Mouse (Mus musculus): Measurements from ENCODE around the gene Sox6. TPM values are rescaled to one million over a fixed set of nuclear protein-coding genes. Genes with fewer than 3 reads are reported as not detected.
A peak's percentile ranks its signal among the peaks of the same experiment; 100 is the strongest.

The Sox6 gene
- polyA plus RNA-seq, 1 experiment from 2014 or later = 79.3 TPM

DNA sequence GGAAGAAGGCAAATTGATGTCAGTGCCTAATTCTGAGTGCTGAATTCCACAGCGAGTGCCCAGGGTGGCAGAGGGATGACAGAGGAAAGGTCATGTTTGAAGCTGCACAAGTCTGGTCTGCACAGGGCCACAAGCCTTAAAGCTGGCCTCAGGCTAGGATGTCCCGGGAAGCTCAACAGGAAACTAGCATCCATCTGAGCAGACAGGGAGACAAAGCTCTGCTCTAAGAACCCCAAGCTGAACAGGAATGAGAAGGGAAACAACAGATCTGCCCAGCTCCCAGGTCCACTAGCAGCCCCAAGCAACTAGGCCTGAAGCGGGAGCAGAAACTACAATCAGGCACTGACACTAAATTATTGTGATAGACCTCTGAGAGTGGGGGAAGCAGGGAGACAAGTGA is 8.6 kb downstream of the Sox6 start:
- 0 out of 2 replicates have a peak overlapping the region, but pooled peaks have one; percentile 56 for H3K27ac ChIP-seq (ENCODE audit: low read depth, low read length)
- 23% methylated on average over 3 of the region's 3 CpGs for WGBS
- DNase-seq (ENCODE audit: low spot score) (no peak), ATAC-seq (ENCODE audit: insufficient read depth, low FRiP score, low TSS enrichment) (no peak)
- peak overlapping the region; percentile 99 for H3K4me2 ChIP-seq (ENCODE audit: low read depth)
- peaks cover 2% of the 10 kb centered on the region; the same call in 1 of the 2 replicates for H3K27me3 ChIP-seq (ENCODE audit: control insufficient read depth, insufficient read depth, low read length)
- peaks cover 16% of the 10 kb centered on the region for H3K4me1 ChIP-seq (ENCODE audit: control insufficient read depth, insufficient read depth, low read length)
- H3K9me3 ChIP-seq (ENCODE audit: control insufficient read depth, low read length) = no peaks in the 10 kb centered on the region
- no peaks in the 10 kb centered on the region for H3K36me3 ChIP-seq (ENCODE audit: control insufficient read depth, insufficient read depth, low read length)
- H3K9ac ChIP-seq (ENCODE audit: low read length) = peak overlapping the region; percentile 92
- peak overlapping the region; percentile 62 for H3K4me3 ChIP-seq (ENCODE audit: low read depth, low read length)

DNA sequence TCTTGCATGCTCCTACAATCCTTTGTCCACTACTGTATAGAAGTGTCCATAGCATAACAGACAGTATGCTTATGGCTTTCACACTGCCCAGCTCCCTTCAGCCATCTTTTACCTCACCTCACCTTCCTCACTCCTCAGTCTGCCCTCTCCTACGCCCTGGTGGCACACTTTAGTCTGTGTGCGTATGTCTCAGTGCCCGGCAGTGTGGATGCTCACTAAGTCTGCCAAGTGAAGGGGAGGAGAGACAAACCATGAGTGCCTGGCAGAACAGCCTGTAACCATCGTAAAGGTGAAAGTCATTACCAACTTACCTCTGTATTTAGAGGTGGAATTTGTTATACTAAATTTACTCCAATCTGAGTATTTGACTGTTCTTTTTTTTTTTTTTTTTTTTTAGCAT is 35.9 kb downstream of the Sox6 start:
- ATAC-seq (ENCODE audit: insufficient read depth, low FRiP score, low TSS enrichment) (no peak), DNase-seq (ENCODE audit: low spot score) (no peak)
- H3K27me3 ChIP-seq (ENCODE audit: control insufficient read depth, insufficient read depth, low read length) = no peaks in the 10 kb centered on the region
- H3K9ac ChIP-seq (ENCODE audit: low read length) = no peak overlapping the region
- no peak overlapping the region for H3K4me3 ChIP-seq (ENCODE audit: low read depth, low read length)
- no peak overlapping the region for H3K4me2 ChIP-seq (ENCODE audit: low read depth)
- H3K9me3 ChIP-seq (ENCODE audit: control insufficient read depth, low read length) = no peaks in the 10 kb centered on the region
- no peaks in the 10 kb centered on the region for H3K36me3 ChIP-seq (ENCODE audit: control insufficient read depth, insufficient read depth, low read length)
- H3K27ac ChIP-seq (ENCODE audit: low read depth, low read length) = no peak overlapping the region
- no peaks in the 10 kb centered on the region for H3K4me1 ChIP-seq (ENCODE audit: control insufficient read depth, insufficient read depth, low read length)
- 92% methylated on average over 4 of the region's 4 CpGs for WGBS

DNA sequence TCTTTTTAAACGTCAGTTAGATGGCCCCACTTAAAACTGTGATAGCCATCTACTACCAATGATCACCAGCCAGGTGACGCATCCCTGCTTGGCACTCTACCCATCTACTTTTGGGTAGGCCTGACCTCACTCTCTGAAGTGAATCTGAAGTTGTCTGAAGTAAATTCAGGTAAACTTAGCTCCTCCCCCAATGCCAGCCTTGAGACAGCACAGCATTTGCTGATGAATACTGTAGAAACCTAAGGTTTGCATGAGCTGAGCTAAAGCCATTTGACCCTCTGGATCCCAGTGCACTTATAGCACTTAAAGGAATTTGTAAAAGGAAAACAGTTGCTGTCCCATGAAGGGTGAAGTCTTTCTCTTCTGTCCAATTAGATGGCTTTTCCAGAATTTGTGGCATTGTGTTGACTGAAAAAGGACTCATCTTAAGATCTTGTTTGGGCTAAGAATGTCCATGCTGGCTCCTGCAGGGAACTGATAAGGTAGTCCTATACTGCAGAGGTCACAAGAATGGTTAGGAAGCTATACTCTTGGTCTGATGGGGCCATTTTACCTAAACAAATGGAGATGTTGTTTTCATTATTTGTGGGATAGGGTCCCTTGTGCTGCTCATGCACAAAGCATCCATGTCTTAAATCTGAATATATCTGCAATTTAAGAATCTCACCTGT is 50.4 kb downstream of the Sox6 start:
- 93% methylated on average over 2 of the region's 2 CpGs for WGBS
- no peak for ATAC-seq (ENCODE audit: insufficient read depth, low FRiP score, low TSS enrichment)
- Histone ChIP-seq H3K4me2 (ENCODE audit: low read depth) (no peak overlapping the region), H3K4me3 (ENCODE audit: low read depth, low read length) (no peak overlapping the region), H3K4me1 (ENCODE audit: control insufficient read depth, insufficient read depth, low read length) (no peaks in the 10 kb centered on the region), H3K9me3 (ENCODE audit: control insufficient read depth, low read length) (no peaks in the 10 kb centered on the region), H3K27me3 (ENCODE audit: control insufficient read depth, insufficient read depth, low read length) (no peaks in the 10 kb centered on the region), H3K36me3 (ENCODE audit: control insufficient read depth, insufficient read depth, low read length) (no peaks in the 10 kb centered on the region), H3K27ac (ENCODE audit: low read depth, low read length) (no peak overlapping the region), H3K9ac (ENCODE audit: low read length) (no peak overlapping the region)
- DNase-seq (ENCODE audit: low spot score) = no peak

DNA sequence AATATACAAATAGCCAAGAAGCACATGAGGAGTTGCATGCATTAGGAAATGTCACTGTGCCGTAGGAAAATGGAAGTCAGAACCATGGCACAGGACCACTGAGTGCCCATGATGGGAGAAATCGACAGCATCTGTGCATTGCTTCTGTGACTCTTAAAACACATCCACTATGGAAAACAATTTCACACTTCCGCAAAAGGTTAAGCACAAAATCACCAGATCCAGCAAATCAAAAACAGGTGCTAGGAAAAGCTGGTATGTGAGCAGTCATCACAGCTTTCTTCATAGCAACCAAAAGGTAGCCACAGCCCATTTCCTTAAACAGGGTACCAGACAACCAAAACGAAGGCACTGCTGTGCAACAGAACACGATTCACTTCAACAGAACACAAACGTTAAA is 52.9 kb downstream of the Sox6 start:
- H3K27me3 ChIP-seq (ENCODE audit: control insufficient read depth, insufficient read depth, low read length) = no peaks in the 10 kb centered on the region
- ATAC-seq (ENCODE audit: insufficient read depth, low FRiP score, low TSS enrichment) (no peak), DNase-seq (ENCODE audit: low spot score) (no peak)
- H3K9me3 ChIP-seq (ENCODE audit: control insufficient read depth, low read length) = no peaks in the 10 kb centered on the region
- H3K27ac ChIP-seq (ENCODE audit: low read depth, low read length) = no peak overlapping the region
- H3K9ac ChIP-seq (ENCODE audit: low read length) = no peak overlapping the region
- H3K4me1 ChIP-seq (ENCODE audit: control insufficient read depth, insufficient read depth, low read length) = no peaks in the 10 kb centered on the region
- H3K36me3 ChIP-seq (ENCODE audit: control insufficient read depth, insufficient read depth, low read length) = no peaks in the 10 kb centered on the region
- H3K4me2 ChIP-seq (ENCODE audit: low read depth) = no peak overlapping the region
- H3K4me3 ChIP-seq (ENCODE audit: low read depth, low read length) = no peak overlapping the region
- WGBS = 72% methylated on average over 6 of the region's 6 CpGs

DNA sequence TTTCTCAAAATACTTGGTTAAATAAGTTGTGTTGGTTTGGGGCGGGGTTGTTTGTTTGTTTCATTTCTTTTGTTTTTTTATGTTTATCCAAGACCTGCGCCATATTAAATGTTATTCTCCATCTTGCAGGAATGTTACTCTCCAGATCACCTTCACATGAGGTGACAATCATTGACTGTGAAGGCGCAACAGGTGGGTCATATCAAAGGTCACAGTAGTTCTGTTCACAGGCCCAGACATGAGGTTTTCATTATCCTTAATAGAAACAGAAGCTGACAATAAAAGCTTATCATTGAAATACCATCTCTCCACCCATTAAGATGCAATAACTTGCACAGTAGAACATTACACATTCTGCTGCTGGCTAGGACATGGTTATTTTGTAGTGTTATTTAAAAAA is 54.5 kb downstream of the Sox6 start:
- no peak for ATAC-seq (ENCODE audit: insufficient read depth, low FRiP score, low TSS enrichment)
- H3K36me3 ChIP-seq (ENCODE audit: control insufficient read depth, insufficient read depth, low read length) = no peaks in the 10 kb centered on the region
- 87% methylated on average over 3 of the region's 3 CpGs for WGBS
- no peaks in the 10 kb centered on the region for H3K27me3 ChIP-seq (ENCODE audit: control insufficient read depth, insufficient read depth, low read length)
- no peak for DNase-seq (ENCODE audit: low spot score)
- H3K4me1 ChIP-seq (ENCODE audit: control insufficient read depth, insufficient read depth, low read length) = no peaks in the 10 kb centered on the region
- no peak overlapping the region for H3K4me2 ChIP-seq (ENCODE audit: low read depth)
- H3K27ac ChIP-seq (ENCODE audit: low read depth, low read length) = no peak overlapping the region
- no peak overlapping the region for H3K9ac ChIP-seq (ENCODE audit: low read length)
- no peak overlapping the region for H3K4me3 ChIP-seq (ENCODE audit: low read depth, low read length)
- H3K9me3 ChIP-seq (ENCODE audit: control insufficient read depth, low read length) = no peaks in the 10 kb centered on the region

DNA sequence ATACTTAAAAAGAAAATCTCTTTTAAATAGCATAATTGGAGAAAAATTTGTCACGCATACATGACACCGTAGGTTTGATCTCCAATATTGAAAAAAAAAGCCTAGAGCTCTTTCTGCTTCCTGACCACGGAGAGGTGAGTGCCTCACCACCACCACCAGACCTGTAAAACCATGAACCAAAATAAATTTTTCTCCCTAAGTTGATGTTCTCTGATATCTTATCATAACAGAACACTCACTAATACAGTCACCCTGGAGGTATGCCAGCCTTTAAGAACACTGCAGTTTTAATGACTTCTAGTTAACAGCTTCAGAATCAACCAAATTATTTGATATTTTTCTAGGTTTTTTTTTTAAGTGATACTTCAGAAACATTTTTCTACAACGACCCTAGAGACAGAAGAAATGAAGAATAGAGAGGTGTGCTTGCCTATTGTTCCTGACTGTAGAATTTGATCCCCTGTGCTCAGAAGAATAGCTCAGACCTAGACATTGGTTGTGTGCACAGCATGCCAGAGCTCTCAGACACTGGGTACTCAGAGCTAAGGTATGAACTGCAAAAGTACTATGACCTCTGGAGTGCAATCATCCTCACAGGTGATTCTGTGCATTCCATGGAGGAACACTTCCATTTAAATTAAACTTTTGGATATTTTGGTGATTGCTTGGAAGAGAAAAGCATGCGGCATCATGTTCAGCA is 58.6 kb downstream of the Sox6 start:
- no peaks in the 10 kb centered on the region for H3K9me3 ChIP-seq (ENCODE audit: control insufficient read depth, low read length)
- no peaks in the 10 kb centered on the region for H3K4me1 ChIP-seq (ENCODE audit: control insufficient read depth, insufficient read depth, low read length)
- no peak for ATAC-seq (ENCODE audit: insufficient read depth, low FRiP score, low TSS enrichment)

DNA sequence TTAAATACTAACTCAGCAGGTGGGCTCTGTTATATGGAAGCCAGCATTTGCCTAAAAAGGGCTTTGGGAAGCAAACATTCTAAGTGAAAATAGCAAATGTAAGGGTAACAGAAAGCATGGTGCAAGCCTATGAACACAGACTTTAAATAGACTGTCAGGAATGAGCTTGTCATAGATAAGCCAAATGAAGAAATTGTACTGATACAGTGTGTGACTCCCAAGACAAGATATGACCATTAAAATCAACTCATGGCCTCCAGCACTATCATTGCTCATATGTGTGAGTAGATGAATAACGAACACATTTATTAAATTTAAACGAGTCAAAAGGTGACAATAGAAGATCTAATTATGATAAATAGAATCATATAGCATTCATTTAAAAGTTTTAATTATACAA is 64.1 kb downstream of the Sox6 start:
- H3K4me2 ChIP-seq (ENCODE audit: low read depth) = no peak overlapping the region
- no peaks in the 10 kb centered on the region for H3K9me3 ChIP-seq (ENCODE audit: control insufficient read depth, low read length)
- H3K9ac ChIP-seq (ENCODE audit: low read length) = no peak overlapping the region
- no peaks in the 10 kb centered on the region for H3K36me3 ChIP-seq (ENCODE audit: control insufficient read depth, insufficient read depth, low read length)
- ATAC-seq (ENCODE audit: insufficient read depth, low FRiP score, low TSS enrichment) = no peak
- no peak overlapping the region for H3K4me3 ChIP-seq (ENCODE audit: low read depth, low read length)
- H3K27ac ChIP-seq (ENCODE audit: low read depth, low read length) = no peak overlapping the region
- DNase-seq (ENCODE audit: low spot score) = no peak
- no peaks in the 10 kb centered on the region for H3K27me3 ChIP-seq (ENCODE audit: control insufficient read depth, insufficient read depth, low read length)
- WGBS = 94% methylated on average over 2 of the region's 2 CpGs
- H3K4me1 ChIP-seq (ENCODE audit: control insufficient read depth, insufficient read depth, low read length) = no peaks in the 10 kb centered on the region

More for the DNA sequence above, 58.6 kb downstream of the Sox6 start:
- 94% methylated on average over 5 of the region's 5 CpGs for WGBS
- Histone ChIP-seq H3K27ac (ENCODE audit: low read depth, low read length) (no peak overlapping the region), H3K36me3 (ENCODE audit: control insufficient read depth, insufficient read depth, low read length) (no peaks in the 10 kb centered on the region), H3K9ac (ENCODE audit: low read length) (no peak overlapping the region), H3K27me3 (ENCODE audit: control insufficient read depth, insufficient read depth, low read length) (no peaks in the 10 kb centered on the region), H3K4me3 (ENCODE audit: low read depth, low read length) (no peak overlapping the region), H3K4me2 (ENCODE audit: low read depth) (no peak overlapping the region)
- no peak for DNase-seq (ENCODE audit: low spot score)

DNA sequence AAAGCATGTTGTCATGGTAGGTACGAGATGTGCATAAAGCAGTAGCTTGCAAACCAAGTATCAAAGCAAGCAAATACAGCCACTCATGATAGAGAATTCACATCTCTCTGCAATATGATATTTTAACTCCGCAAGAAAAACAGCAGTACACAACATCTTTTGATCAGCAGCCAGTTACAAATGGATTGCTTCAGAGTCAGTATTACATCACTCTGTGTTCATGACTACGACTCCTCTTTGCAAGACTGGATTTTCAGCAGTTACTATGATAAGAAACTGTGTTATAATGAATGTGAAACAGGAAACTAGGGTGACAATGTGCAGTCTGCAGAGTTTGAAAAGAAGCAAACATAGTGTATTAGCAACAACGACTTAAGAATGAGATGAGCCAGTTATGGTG is 71.4 kb downstream of the Sox6 start:
- ATAC-seq (ENCODE audit: insufficient read depth, low FRiP score, low TSS enrichment) = no peak
- H3K36me3 ChIP-seq (ENCODE audit: control insufficient read depth, insufficient read depth, low read length) = no peaks in the 10 kb centered on the region
- H3K4me2 ChIP-seq (ENCODE audit: low read depth) = no peak overlapping the region
- no peaks in the 10 kb centered on the region for H3K9me3 ChIP-seq (ENCODE audit: control insufficient read depth, low read length)
- no peaks in the 10 kb centered on the region for H3K27me3 ChIP-seq (ENCODE audit: control insufficient read depth, insufficient read depth, low read length)
- H3K4me1 ChIP-seq (ENCODE audit: control insufficient read depth, insufficient read depth, low read length) = no peaks in the 10 kb centered on the region
- WGBS = 93% methylated on average over 4 of the region's 4 CpGs
- H3K27ac ChIP-seq (ENCODE audit: low read depth, low read length) = no peak overlapping the region
- no peak overlapping the region for H3K4me3 ChIP-seq (ENCODE audit: low read depth, low read length)
- no peak for DNase-seq (ENCODE audit: low spot score)
- H3K9ac ChIP-seq (ENCODE audit: low read length) = no peak overlapping the region

DNA sequence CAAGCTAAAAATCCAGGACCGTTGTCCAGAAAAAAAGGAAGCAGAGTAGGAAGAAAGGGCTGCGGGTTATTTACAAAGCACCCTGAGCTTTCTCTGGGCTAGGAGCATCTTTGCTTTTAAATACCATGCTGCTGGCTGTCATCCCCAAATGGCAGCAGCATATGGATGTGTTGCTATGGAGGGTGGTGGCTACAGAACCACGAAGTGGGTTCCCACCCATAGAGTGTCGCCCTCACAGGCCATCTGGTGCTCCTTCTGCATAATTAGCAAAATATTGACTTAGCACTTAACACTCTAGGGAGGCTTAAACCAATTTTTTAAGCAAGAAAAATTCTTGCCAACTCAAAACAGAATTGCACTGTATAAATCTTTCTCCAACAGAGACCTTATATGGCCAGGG is 72.4 kb downstream of the Sox6 start:
- Histone ChIP-seq H3K4me2 (ENCODE audit: low read depth) (no peak overlapping the region), H3K36me3 (ENCODE audit: control insufficient read depth, insufficient read depth, low read length) (no peaks in the 10 kb centered on the region), H3K4me3 (ENCODE audit: low read depth, low read length) (no peak overlapping the region), H3K9ac (ENCODE audit: low read length) (no peak overlapping the region), H3K9me3 (ENCODE audit: control insufficient read depth, low read length) (no peaks in the 10 kb centered on the region), H3K4me1 (ENCODE audit: control insufficient read depth, insufficient read depth, low read length) (no peaks in the 10 kb centered on the region), H3K27me3 (ENCODE audit: control insufficient read depth, insufficient read depth, low read length) (no peaks in the 10 kb centered on the region), H3K27ac (ENCODE audit: low read depth, low read length) (no peak overlapping the region)
- WGBS = 46% methylated on average over 4 of the region's 4 CpGs
- ATAC-seq (ENCODE audit: insufficient read depth, low FRiP score, low TSS enrichment) (no peak), DNase-seq (ENCODE audit: low spot score) (no peak)

Measured in neural tube, embryonic 11.5 days (tissue).